Mouse (Mus musculus): ENCODE results near the gene Syngr1.

- TF ChIP-seq CTCF (IDR thresholded peaks at IDR 0.05; ENCODE audit: low read depth, low read length) (no peak), TAL1 (conservative IDR thresholded peaks at IDR 0.05; ENCODE audit: low read depth, low read length) (no peak), GATA1 (IDR thresholded peaks at IDR 0.05; ENCODE audit: borderline replicate concordance, low read length) (no peak), GATA2 (IDR thresholded peaks at IDR 0.05; ENCODE audit: borderline replicate concordance, low read depth, low read length) (no peak), POLR2AphosphoS5 (IDR thresholded peaks at IDR 0.05; ENCODE audit: insufficient replicate concordance, low read depth, low read length) (no peak)
These were observed 16.0 kb downstream of the Syngr1 start for GRCm38 (mm10) chr15:80107143-80107542.

All from G1E (cell line).